Mouse (Mus musculus) heart, embryonic 10.5 days (tissue): ENCODE measurements around the gene Unc119b. TPM values are rescaled to one million over a fixed set of nuclear protein-coding genes. Genes with fewer than 3 reads are reported as not detected.
"Not testable (repeated sequence)": the region's sequence is repeated elsewhere in the genome, so short reads cannot be mapped to it uniquely, and the experiment has no call there.

Experiments
- DNase-seq: peaks from one replicate; pipeline ENCODE4 v3.0.0-alpha.2; 2017; ENCODE audit warnings: low spot score
- H3K27ac ChIP-seq: fragments of 300-500 bp; sonication (generic); 2 replicates; pipeline ENCODE4 v1.5.1; 2016; ENCODE audit warnings: mild to moderate bottlenecking
- H3K27me3 ChIP-seq: fragments of 300-500 bp; sonication (generic); 2 replicates; pipeline ENCODE4 v1.6.1; 2016; ENCODE audit warnings: mild to moderate bottlenecking; ENCODE audit not compliant: poor library complexity, insufficient read depth, severe bottlenecking
- H3K36me3 ChIP-seq: fragments of 300-500 bp; sonication (generic); 2 replicates; pipeline ENCODE4 v1.6.1; 2016; ENCODE audit warnings: mild to moderate bottlenecking, moderate library complexity
- H3K4me1 ChIP-seq: fragments of 300-500 bp; sonication (generic); 2 replicates; pipeline ENCODE4 v1.6.1; 2016; ENCODE audit warnings: mild to moderate bottlenecking
- H3K4me3 ChIP-seq: fragments of 300-500 bp; sonication (generic); 2 replicates; pipeline ENCODE4 v1.5.1; 2016; ENCODE audit warnings: mild to moderate bottlenecking, moderate library complexity
- H3K9me3 ChIP-seq: fragments of 300-500 bp; sonication (generic); 2 replicates; pipeline ENCODE4 v1.6.1; 2016; ENCODE audit warnings: mild to moderate bottlenecking, moderate library complexity
- WGBS: fragments of 180-500 bp; shearing (Covaris S2); methylation state at CpG from one replicate; pipeline ENCODE4 v1.1.7; 2016; 5-methylcytosine and 5-hydroxymethylcytosine counted together
- polyA plus RNA-seq: library from polyadenylated mRNA; unstranded; fragments of >200 nt; fragmentation: Nextera tagmentation; extraction: Ambion mirVana; gene quantifications from 2 replicates; pipeline ENCODE4 v1.2.1, GENCODE M21; 2016

The Unc119b gene
- polyA plus RNA-seq, 1 experiment from 2014 or later: 35.8 TPM

GRCm38 (mm10) chr5:115091776-115092175 lies 43.0 kb downstream of the Unc119b start:
- no peak overlapping the region for H3K4me3 ChIP-seq
- H3K4me1 ChIP-seq: peaks cover 17% of the 10 kb centered on the region
- H3K36me3 ChIP-seq: peaks cover 83% of the 10 kb centered on the region
- H3K9me3 ChIP-seq: no peaks in the 10 kb centered on the region
- no peak overlapping the region for H3K27ac ChIP-seq
- DNase-seq: no peak
- 88% methylated on average over 6 of the region's 6 CpGs for WGBS
- no peaks in the 10 kb centered on the region for H3K27me3 ChIP-seq

- H3K27ac ChIP-seq: no peak overlapping the region
- no peaks in the 10 kb centered on the region for H3K27me3 ChIP-seq
- 73% methylated on average over 3 of the region's 3 CpGs for WGBS
- H3K4me1 ChIP-seq: peaks cover 17% of the 10 kb centered on the region
- H3K9me3 ChIP-seq: no peaks in the 10 kb centered on the region
- DNase-seq: no peak
- no peak overlapping the region for H3K4me3 ChIP-seq
- H3K36me3 ChIP-seq: peaks cover 83% of the 10 kb centered on the region
These were observed 43.8 kb downstream of the Unc119b start for GRCm38 (mm10) chr5:115091015-115091414.

GRCm38 (mm10) chr5:115089592-115090268 lies 45.0 kb downstream of the Unc119b start:
- peaks cover 6% of the 10 kb centered on the region; the same call in 1 of the 2 replicates for H3K4me1 ChIP-seq
- no peak overlapping the region for H3K27ac ChIP-seq
- no peaks in the 10 kb centered on the region for H3K27me3 ChIP-seq
- DNase-seq: no peak
- WGBS: 98% methylated on average over 5 of the region's 5 CpGs
- no peaks in the 10 kb centered on the region for H3K9me3 ChIP-seq
- no peak overlapping the region for H3K4me3 ChIP-seq
- H3K36me3 ChIP-seq: peaks cover 83% of the 10 kb centered on the region

- no peak overlapping the region for H3K4me3 ChIP-seq
- H3K27ac ChIP-seq: no peak overlapping the region
- no peaks in the 10 kb centered on the region for H3K4me1 ChIP-seq
- H3K9me3 ChIP-seq: no peaks in the 10 kb centered on the region
- 98% methylated on average over 2 of the region's 2 CpGs for WGBS
- H3K36me3 ChIP-seq: peaks cover 90% of the 10 kb centered on the region
- H3K27me3 ChIP-seq: no peaks in the 10 kb centered on the region
- DNase-seq: no peak
These were observed 49.1 kb downstream of the Unc119b start for GRCm38 (mm10) chr5:115085675-115086074.

GRCm38 (mm10) chr5:115083492-115083891 lies 51.3 kb downstream of the Unc119b start:
- DNase-seq: no peak
- Histone ChIP-seq H3K9me3 (no peaks in the 10 kb centered on the region), H3K27ac (no peak overlapping the region), H3K27me3 (no peaks in the 10 kb centered on the region), H3K4me1 (no peaks in the 10 kb centered on the region), H3K4me3 (no peak overlapping the region), H3K36me3 (peaks cover 70% of the 10 kb centered on the region)
- 75% methylated on average over 6 of the region's 6 CpGs for WGBS

GRCm38 (mm10) chr5:115081636-115082035 lies 53.1 kb downstream of the Unc119b start:
- Histone ChIP-seq H3K9me3 (no peaks in the 10 kb centered on the region), H3K4me3 (no peak overlapping the region), H3K36me3 (peaks cover 58% of the 10 kb centered on the region), H3K27ac (no peak overlapping the region), H3K4me1 (no peaks in the 10 kb centered on the region), H3K27me3 (no peaks in the 10 kb centered on the region)
- WGBS: 91% methylated on average over 5 of the region's 5 CpGs
- DNase-seq: no peak

- Histone ChIP-seq H3K36me3 (peaks cover 25% of the 10 kb centered on the region), H3K27ac (no peak overlapping the region), H3K4me1 (peaks cover 13% of the 10 kb centered on the region), H3K27me3 (no peaks in the 10 kb centered on the region), H3K4me3 (no peak overlapping the region), H3K9me3 (no peaks in the 10 kb centered on the region)
- DNase-seq: no peak
- 56% methylated on average over 5 of the region's 5 CpGs for WGBS
These were observed 58.5 kb downstream of the Unc119b start for GRCm38 (mm10) chr5:115076144-115076901.

GRCm38 (mm10) chr5:115074749-115075148 lies 60.0 kb downstream of the Unc119b start:
- DNase-seq: no peak
- Histone ChIP-seq H3K27me3 (no peaks in the 10 kb centered on the region), H3K36me3 (peaks cover 23% of the 10 kb centered on the region), H3K27ac (no peak overlapping the region), H3K4me3 (no peak overlapping the region), H3K4me1 (peaks cover 20% of the 10 kb centered on the region), H3K9me3 (no peaks in the 10 kb centered on the region)
- WGBS: 71% methylated on average over 4 of the region's 4 CpGs

GRCm38 (mm10) chr5:115073306-115073705 lies 61.5 kb downstream of the Unc119b start:
- DNase-seq, H3K9me3 ChIP-seq, H3K27me3 ChIP-seq, H3K27ac ChIP-seq, H3K4me3 ChIP-seq: not testable (repeated sequence)
- peaks cover 29% of the 10 kb centered on the region for H3K4me1 ChIP-seq
- WGBS: 71% methylated on average over 8 of the region's 8 CpGs
- peaks cover 23% of the 10 kb centered on the region for H3K36me3 ChIP-seq

Other genes starting within 250 kb of the Unc119b start
- gene Oasl2, start 238.0 kb downstream of the Unc119b start, polyA plus RNA-seq: 1.1 and 1.7 TPM in 2 replicates
- 0.31 TPM in 1 of 2 replicates, not detected in the other for gene Oasl1, start 211.7 kb downstream of the Unc119b start, polyA plus RNA-seq
- 30.1 and 33.0 TPM in 2 replicates for gene 2210016L21Rik, start 192.8 kb downstream of the Unc119b start, polyA plus RNA-seq
- gene Hnf1a, start 163.9 kb downstream of the Unc119b start, polyA plus RNA-seq: 0.11 and 1.9 TPM in 2 replicates
- 6.9 and 11.5 TPM in 2 replicates for gene Sppl3, start 123.8 kb downstream of the Unc119b start, polyA plus RNA-seq
- gene Gm10401, start 36.7 kb downstream of the Unc119b start, polyA plus RNA-seq: 13.7 and 15.7 TPM in 2 replicates
- 107 and 138 TPM in 2 replicates for gene Acads, start 15.6 kb downstream of the Unc119b start, polyA plus RNA-seq
- gene Mlec, start 23.2 kb upstream of the Unc119b start, polyA plus RNA-seq: 110 and 113 TPM in 2 replicates
- 0.79 and 1.2 TPM in 2 replicates for gene Cabp1, start 59.4 kb upstream of the Unc119b start, polyA plus RNA-seq
- gene Pop5, start 100.9 kb upstream of the Unc119b start, polyA plus RNA-seq: 88.7 and 117 TPM in 2 replicates
- gene Rnf10, start 137.9 kb upstream of the Unc119b start, polyA plus RNA-seq: 102 and 117 TPM in 2 replicates
- gene Coq5, start 144.7 kb upstream of the Unc119b start, polyA plus RNA-seq: 78.2 and 87.8 TPM in 2 replicates
- 1,455 and 1,701 TPM in 2 replicates for gene Dynll1, start 166.0 kb upstream of the Unc119b start, polyA plus RNA-seq
- gene Srsf9, start 192.2 kb upstream of the Unc119b start, polyA plus RNA-seq: 154 and 293 TPM in 2 replicates
- gene Gatc, start 206.2 kb upstream of the Unc119b start, polyA plus RNA-seq: 22.8 and 25.8 TPM in 2 replicates
- gene Triap1, start 206.2 kb upstream of the Unc119b start, polyA plus RNA-seq: 40.3 and 46.7 TPM in 2 replicates
- gene Cox6a1, start 214.0 kb upstream of the Unc119b start, polyA plus RNA-seq: 1,049 and 1,325 TPM in 2 replicates